Mouse (Mus musculus) small intestine, adult 2 months (tissue): ENCODE measurements around the gene Clic4.
A peak's percentile ranks its signal among the peaks of the same experiment; 100 is the strongest.

Source experiments
- CTCF ChIP-seq: fragments of 200-500 bp; IDR thresholded peaks from 2 replicates; pipeline ENCODE4 v1.5.1; 2012; ENCODE audit warnings: low read depth, mild to moderate bottlenecking, control low read depth, inconsistent platforms, low read length, moderate library complexity, mixed read lengths; ENCODE audit not compliant: insufficient replicate concordance, insufficient read length; ENCODE audit errors: extremely low read depth
- POLR2A ChIP-seq: fragments of 200-500 bp; IDR thresholded peaks from 2 replicates; pipeline ENCODE4 v1.6.1; 2012; ENCODE audit warnings: low read depth, mild to moderate bottlenecking, control low read depth, inconsistent platforms, low read length, moderate library complexity

DNA sequence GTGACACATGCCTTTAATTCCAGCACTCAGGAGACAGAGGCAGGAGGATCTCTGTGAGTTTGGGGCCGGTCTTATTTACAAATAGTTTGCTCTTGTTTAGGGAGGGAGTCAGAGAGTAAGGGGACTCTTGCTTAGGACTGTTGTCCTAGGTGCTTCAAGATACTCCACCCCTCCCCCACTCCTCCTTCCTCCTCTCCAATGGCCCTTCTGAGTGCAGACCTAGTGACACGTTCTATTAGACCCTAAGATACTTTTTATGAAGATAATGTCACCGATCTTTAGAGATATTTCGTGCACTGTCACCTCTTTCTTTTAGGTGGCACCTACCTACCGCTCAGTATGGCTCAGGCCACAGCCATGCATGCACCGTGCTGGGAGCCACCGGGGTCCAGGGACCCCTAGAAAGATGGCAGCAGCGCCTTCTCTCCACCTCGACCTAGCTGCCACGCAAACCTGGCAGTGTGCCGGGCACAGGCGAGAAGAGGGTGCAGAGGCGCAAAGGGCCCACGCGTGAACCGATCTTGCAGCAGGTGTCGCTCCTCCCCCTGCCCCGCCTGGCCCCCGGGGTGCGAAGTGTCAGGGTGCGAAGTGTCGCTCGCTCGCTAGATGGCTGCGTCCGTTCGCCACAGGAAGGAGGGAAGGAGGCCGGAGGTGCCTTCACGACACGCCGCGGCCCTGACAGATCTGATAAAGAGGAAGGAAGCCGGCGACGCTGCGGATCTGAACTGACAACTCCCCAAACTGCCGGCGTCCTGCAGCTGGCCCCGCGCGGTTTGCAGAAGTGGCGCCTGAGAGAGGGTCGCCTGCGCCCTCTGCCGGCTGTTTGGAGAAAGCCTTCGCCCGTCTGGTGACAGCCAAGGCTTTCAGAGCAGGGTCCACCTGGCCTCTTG lies 66.7 kb downstream of the Clic4 start:
- peak; percentile 17; the same call in 1 of the 2 replicates for TF ChIP-seq POLR2A
- peak; percentile 94 for TF ChIP-seq CTCF
